Mouse (Mus musculus) testis, postnatal 10 days (tissue): ENCODE measurements around the gene Mon1a.

ENCODE experiments used
- DNase-seq: peaks from one replicate; pipeline ENCODE4 v3.0.0; 2021; ENCODE audit warnings: low spot score

Gene Mon1a

GRCm38 (mm10) chr9:107949922-107950235 lies 61.9 kb downstream of the Mon1a start, which contains the start of gene Traip:
Gene Traip (plus strand): TSS chr9:107950136.
- no peak for DNase-seq

- DNase-seq = peak; percentile 95
These were observed 62.8 kb downstream of the Mon1a start for GRCm38 (mm10) chr9:107950460-107951355.
